ENCODE assay signal across 8 mouse cellular contexts in genomic region chr4:62661311-62661849, GRCm38 (mm10).
DNase-seq lines count a peak whose midpoint lies in the region; ATAC-seq lines count a peak whose summit lies in the region.

No protein-coding gene starts in this region.

- DNase-seq in lung, adult 18-20 months: peak; percentile 52 to 70
- no peak for DNase-seq in lung, postnatal 14 days
- DNase-seq in c-Kit-positive CD71-negative TER-119-negative erythroid progenitor cells, embryonic 14.5 days (ENCODE audit: low read depth): peak; percentile 58
- peak; percentile 61 for DNase-seq in lung, postnatal 25 days (ENCODE audit: low spot score)
- DNase-seq in frontal cortex, postnatal 25 days (ENCODE audit: low spot score in 2 of 2): no peak
- no peak for DNase-seq in cerebellum, adult 18-20 months
- no peak for DNase-seq in layer of hippocampus, adult 18-20 months (ENCODE audit: low spot score in 2 of 2)

- H3K4me2 ChIP-seq in intestine, embryonic 16.5 days (ENCODE audit: low read depth, low read length): no peak overlapping the region

- no peak overlapping the region for H3K4me3 ChIP-seq in intestine, embryonic 16.5 days (ENCODE audit: low read length)

- no peaks in the 10 kb centered on the region for H3K9me3 ChIP-seq in intestine, embryonic 16.5 days (ENCODE audit: control insufficient read depth, low read length)

- H3K27ac ChIP-seq in intestine, embryonic 16.5 days (ENCODE audit: low read length): peak overlapping the region; percentile 79

- H3K27me3 ChIP-seq in intestine, embryonic 16.5 days (replicated peaks; ENCODE audit: control insufficient read depth, insufficient read depth, low read length): no peaks in the 10 kb centered on the region

- no peak overlapping the region for H3K9ac ChIP-seq in intestine, embryonic 16.5 days (ENCODE audit: low read depth, low read length)

- peaks cover 41% of the 10 kb centered on the region for H3K4me1 ChIP-seq in intestine, embryonic 16.5 days (ENCODE audit: control insufficient read depth, insufficient read depth, low read length)

- 60% methylated on average over 8 of the region's 8 CpGs for WGBS in intestine, embryonic 16.5 days

- H3K36me3 ChIP-seq in intestine, embryonic 16.5 days (ENCODE audit: control insufficient read depth, insufficient read depth, low read length): no peaks in the 10 kb centered on the region

- ATAC-seq in intestine, embryonic 16.5 days: peak; percentile 77

Comparison
In these comparisons a context has a peak if more than half of its experiments do, and no peak if none do; other contexts are left out.
1. DNase-seq: peak in lung, adult 18-20 months (2 of 2), c-Kit-positive CD71-negative TER-119-negative erythroid progenitor cells, embryonic 14.5 days (single experiment) and lung, postnatal 25 days (single experiment); none in lung, postnatal 14 days (single experiment), frontal cortex, postnatal 25 days (0 of 2), cerebellum, adult 18-20 months (0 of 2) and layer of hippocampus, adult 18-20 months (0 of 2).